Mouse (Mus musculus) E14TG2a.4 (cell line): ENCODE results near the gene Rpl37a.

Experiments
- CTCF ChIP-seq: conservative IDR thresholded peaks from 2 replicates; pipeline ENCODE4 v1.5.1; 2014; ENCODE audit warnings: low read length
- NANOG ChIP-seq: IDR thresholded peaks from 2 replicates; pipeline ENCODE4 v1.6.1; 2014; ENCODE audit warnings: borderline replicate concordance, low read length, mixed read lengths

DNA sequence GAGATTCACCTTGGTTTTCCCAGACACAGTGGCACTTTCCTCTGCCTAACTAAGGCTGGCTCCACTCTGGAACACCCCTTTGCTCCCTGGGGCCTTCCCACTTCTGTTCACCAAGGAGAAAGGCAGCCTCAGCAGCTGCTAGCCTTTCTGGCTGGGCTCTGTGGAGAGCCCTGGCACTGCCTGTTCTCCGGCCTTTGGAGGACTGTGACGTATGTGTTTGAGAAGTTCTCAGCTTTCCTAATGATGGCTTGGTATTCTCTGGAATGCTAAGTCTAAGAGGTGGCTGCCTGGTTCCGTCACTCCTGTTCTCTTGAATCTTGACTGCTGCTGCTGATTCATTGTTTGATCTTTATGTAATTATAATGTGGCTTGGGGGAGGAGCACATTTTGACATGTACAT, 38.0 kb upstream of the Rpl37a start:
- TF ChIP-seq CTCF (no peak), NANOG (no peak)
